Mouse (Mus musculus) olfactory bulb, adult 2 months (tissue): ENCODE measurements at regions not wholly inside any gene's neighbourhood (a gene's known extent, or its start where the extent isn't known, plus 50 kb on each side); places are given as distances from the start of the nearest gene placed in this dataset.

ENCODE experiments used
- CTCF ChIP-seq: fragments of 200-500 bp; IDR thresholded peaks from 2 replicates; pipeline ENCODE4 v1.5.1; 2012; ENCODE audit warnings: low read depth, mild to moderate bottlenecking, low read length, moderate library complexity; ENCODE audit not compliant: insufficient read depth
- POLR2A ChIP-seq: fragments of 200-500 bp; IDR thresholded peaks from 2 replicates; pipeline ENCODE4 v1.6.1; 2012; ENCODE audit warnings: mild to moderate bottlenecking, low read depth, low read length, moderate library complexity; ENCODE audit not compliant: insufficient read depth

- TF ChIP-seq POLR2A: no peak
- no peak for TF ChIP-seq CTCF
Observed at GRCm38 (mm10) chr12:107759911-107760310, 243.5 kb downstream of the Bcl11b start.
